Mouse (Mus musculus) spleen, adult 2 months (tissue): ENCODE data around the gene Lrmda. TPM values are rescaled to one million over a fixed set of nuclear protein-coding genes. Genes with fewer than 3 reads are reported as not detected.

Experiments
- DNase-seq, 2 experiments: peaks; one replicate each; pipeline versions ENCODE4 v3.0.0 to v3.0.0-alpha.2; 2012 to 2021; ENCODE audit warnings: low spot score in 2 of 2, low read depth in 1 of 2
- H3K27ac ChIP-seq: fragments of 200-500 bp; 2 replicates; pipeline ENCODE4 v1.5.1; 2012; ENCODE audit warnings: low read length, inconsistent platforms; ENCODE audit not compliant: insufficient read depth
- H3K27me3 ChIP-seq: fragments of 200-500 bp; 2 replicates; pipeline ENCODE4 v1.6.1; 2012; ENCODE audit warnings: mild to moderate bottlenecking, moderate library complexity, low read length, inconsistent platforms; ENCODE audit not compliant: control insufficient read depth, insufficient read depth
- H3K36me3 ChIP-seq: fragments of 200-500 bp; 2 replicates; pipeline ENCODE4 v1.6.1; 2012; ENCODE audit warnings: mild to moderate bottlenecking, low read length, inconsistent platforms; ENCODE audit not compliant: control insufficient read depth, insufficient read depth
- H3K4me1 ChIP-seq: fragments of 200-500 bp; 2 replicates; pipeline ENCODE4 v1.6.1; 2011; ENCODE audit warnings: inconsistent platforms; ENCODE audit not compliant: control insufficient read depth, insufficient read depth, insufficient read length
- H3K4me3 ChIP-seq: fragments of 200-500 bp; 2 replicates; pipeline ENCODE4 v1.5.1; 2011; ENCODE audit warnings: mild to moderate bottlenecking, inconsistent platforms; ENCODE audit not compliant: insufficient read depth, insufficient read length; ENCODE audit errors: extremely low read depth
- CTCF ChIP-seq: fragments of 200-500 bp; IDR thresholded peaks from 2 replicates; pipeline ENCODE4 v1.5.1; 2011; ENCODE audit warnings: mild to moderate bottlenecking, inconsistent platforms; ENCODE audit not compliant: insufficient read depth, insufficient read length, insufficient replicate concordance; ENCODE audit errors: extremely low read depth
- POLR2A ChIP-seq: fragments of 200-500 bp; IDR thresholded peaks from 2 replicates; pipeline ENCODE4 v1.6.1; 2011; ENCODE audit warnings: low read depth, low read length, inconsistent platforms
- WGBS: fragments of 180-500 bp; shearing (Covaris S2); methylation state at CpG from one replicate; pipeline ENCODE4 v1.1.7; 2018; 5-methylcytosine and 5-hydroxymethylcytosine counted together
- polyA plus RNA-seq: library from polyadenylated mRNA; depleted of rRNA; stranded (reverse); fragments of >200 nt; gene quantifications from 2 replicates; pipeline ENCODE4 v1.2.3, GENCODE M21; 2012

The Lrmda gene
- polyA plus RNA-seq, 1 experiment: 0.37 TPM

DNA sequence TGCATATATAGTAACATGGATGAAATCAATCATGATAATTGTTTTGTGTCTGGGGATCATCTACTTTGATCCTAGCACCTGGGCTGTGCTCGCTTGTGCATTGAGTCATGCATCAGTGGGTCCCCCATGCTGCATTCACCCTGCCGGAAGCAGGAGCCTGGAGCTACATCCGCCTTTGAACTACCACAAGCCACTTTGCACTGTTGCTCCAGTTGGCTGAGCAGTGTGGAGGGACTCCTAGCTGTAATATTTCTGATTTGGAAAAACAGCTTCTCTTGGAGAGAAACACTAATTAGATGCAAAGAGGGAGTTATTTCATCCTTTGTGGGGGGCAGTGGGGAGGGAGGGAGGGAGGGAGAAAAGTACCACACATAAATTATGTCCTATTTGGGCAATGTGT lies 220.8 kb downstream of the Lrmda start:
- TF ChIP-seq POLR2A (no peak), CTCF (no peak)
- Histone ChIP-seq H3K4me3 (no peak overlapping the region), H3K27me3 (no peaks in the 10 kb centered on the region), H3K36me3 (no peaks in the 10 kb centered on the region), H3K27ac (no peak overlapping the region), H3K4me1 (peaks cover 2% of the 10 kb centered on the region; the same call in 1 of the 2 replicates)
- peak in 1 of 2 experiments; percentile 5 for DNase-seq
- 52% methylated on average over 3 of the region's 3 CpGs for WGBS

DNA sequence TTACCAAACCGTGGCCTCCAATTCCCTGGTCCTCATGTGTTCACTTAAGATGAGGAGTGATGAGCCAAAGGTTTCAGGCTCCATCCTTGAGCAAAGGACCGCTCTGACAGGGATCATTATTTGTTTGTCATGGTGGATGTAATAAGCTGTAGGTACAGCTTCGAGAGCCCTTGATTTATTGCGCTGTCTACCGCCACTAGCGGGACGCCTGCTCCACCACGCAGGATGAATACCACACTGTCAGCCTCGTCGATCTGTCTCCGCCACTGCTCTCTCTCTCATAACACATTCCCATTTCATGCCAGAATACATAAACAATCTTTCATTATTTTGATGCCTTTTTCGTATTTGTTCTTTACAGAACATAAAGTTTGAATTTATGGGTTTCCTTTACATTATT lies 235.9 kb downstream of the Lrmda start:
- no peak overlapping the region for H3K4me3 ChIP-seq
- 93% methylated on average over 12 of the region's 12 CpGs for WGBS
- TF ChIP-seq CTCF: no peak
- no peak for TF ChIP-seq POLR2A

DNA sequence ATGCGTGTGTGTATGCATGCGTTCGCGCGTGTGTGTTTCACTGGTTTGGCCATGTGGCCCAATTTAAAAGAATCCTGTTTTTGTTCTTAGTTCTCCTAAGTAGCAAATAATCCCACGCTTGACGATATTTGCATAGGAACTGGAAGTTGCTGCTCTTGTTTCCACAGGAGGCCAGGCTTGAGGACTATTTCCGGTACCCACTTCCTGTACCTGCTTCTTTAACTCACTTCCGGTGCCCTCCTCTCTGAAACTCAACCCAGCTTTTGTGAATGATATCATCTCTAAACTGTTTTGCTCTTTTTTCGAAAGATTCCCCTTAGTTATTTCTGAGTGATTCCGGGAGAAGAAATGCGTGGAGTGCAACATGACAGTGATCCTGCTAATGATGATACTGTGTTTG lies 236.8 kb downstream of the Lrmda start:
- Histone ChIP-seq H3K4me1 (no peaks in the 10 kb centered on the region; the same call in 1 of the 2 replicates), H3K27ac (no peak overlapping the region), H3K4me3 (no peak overlapping the region), H3K27me3 (no peaks in the 10 kb centered on the region), H3K36me3 (no peaks in the 10 kb centered on the region)
- no peak for DNase-seq
- WGBS: 67% methylated on average over 12 of the region's 12 CpGs
- no peak for TF ChIP-seq POLR2A
- no peak for TF ChIP-seq CTCF

More for the DNA sequence above, 235.9 kb downstream of the Lrmda start:
- H3K27me3 ChIP-seq: no peaks in the 10 kb centered on the region
- no peaks in the 10 kb centered on the region; the same call in 1 of the 2 replicates for H3K4me1 ChIP-seq
- DNase-seq: no peak
- no peak overlapping the region for H3K27ac ChIP-seq
- no peaks in the 10 kb centered on the region for H3K36me3 ChIP-seq

DNA sequence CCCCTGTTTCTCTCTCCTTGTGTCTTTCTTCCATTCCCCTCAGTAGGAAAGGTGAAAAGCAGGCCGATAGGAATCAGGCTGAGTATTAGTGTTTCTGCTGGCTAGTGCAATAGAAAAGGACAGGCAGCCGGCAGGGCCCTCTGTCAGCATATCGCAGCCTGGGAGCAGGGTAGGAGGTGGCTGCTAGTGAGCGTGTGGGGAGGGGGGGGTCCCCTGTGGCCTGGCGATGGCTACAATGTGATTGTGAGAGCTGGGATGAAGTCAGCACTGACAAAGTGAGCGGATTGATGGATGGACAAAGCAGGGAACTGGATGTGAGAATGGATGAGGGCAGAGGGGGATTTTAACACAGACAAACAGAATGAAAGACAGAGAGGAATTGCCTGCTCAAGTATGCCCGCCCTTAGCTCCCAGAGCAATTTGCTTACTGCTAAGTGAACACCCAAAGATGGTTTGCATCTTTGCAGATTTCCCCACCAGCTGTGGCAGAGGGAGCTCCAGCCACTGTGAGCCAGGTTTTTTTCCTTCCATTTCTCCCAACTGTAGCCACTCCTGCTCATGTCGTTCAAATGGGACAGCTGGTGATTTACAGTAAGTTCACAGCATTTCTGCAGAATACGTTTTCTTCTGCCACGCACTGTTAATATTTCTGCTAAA lies 240.0 kb downstream of the Lrmda start:
- no peak overlapping the region for H3K4me3 ChIP-seq
- H3K36me3 ChIP-seq: no peaks in the 10 kb centered on the region
- no peak for DNase-seq
- H3K27ac ChIP-seq: no peak overlapping the region
- 62% methylated on average over 10 of the region's 10 CpGs for WGBS
- no peaks in the 10 kb centered on the region for H3K27me3 ChIP-seq
- no peaks in the 10 kb centered on the region; the same call in 1 of the 2 replicates for H3K4me1 ChIP-seq
- no peak for TF ChIP-seq CTCF
- no peak for TF ChIP-seq POLR2A

DNA sequence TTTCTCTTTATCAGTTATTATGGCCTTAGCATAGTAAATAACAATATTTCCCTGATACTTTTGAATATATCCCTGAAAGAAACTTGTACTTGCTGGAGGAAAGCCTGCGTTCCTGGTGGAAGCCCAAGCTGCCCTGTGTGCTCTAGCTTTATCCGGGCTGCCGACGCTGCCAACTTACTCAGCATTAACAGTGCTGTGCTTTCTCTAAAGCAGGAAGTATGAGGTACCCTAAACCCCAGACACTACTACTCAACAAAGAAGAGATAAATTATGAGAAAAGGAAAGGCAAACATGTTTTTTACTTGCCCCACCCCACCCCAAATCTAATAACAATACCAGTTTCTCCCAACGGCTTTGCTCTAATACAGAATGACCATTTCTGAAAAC lies 240.5 kb downstream of the Lrmda start:
- H3K27me3 ChIP-seq: no peaks in the 10 kb centered on the region
- no peaks in the 10 kb centered on the region; the same call in 1 of the 2 replicates for H3K4me1 ChIP-seq
- WGBS: 20% methylated on average over 5 of the region's 5 CpGs
- no peaks in the 10 kb centered on the region for H3K36me3 ChIP-seq
- no peak for DNase-seq
- no peak overlapping the region for H3K27ac ChIP-seq
- no peak for TF ChIP-seq CTCF
- TF ChIP-seq POLR2A: no peak
- H3K4me3 ChIP-seq: no peak overlapping the region

DNA sequence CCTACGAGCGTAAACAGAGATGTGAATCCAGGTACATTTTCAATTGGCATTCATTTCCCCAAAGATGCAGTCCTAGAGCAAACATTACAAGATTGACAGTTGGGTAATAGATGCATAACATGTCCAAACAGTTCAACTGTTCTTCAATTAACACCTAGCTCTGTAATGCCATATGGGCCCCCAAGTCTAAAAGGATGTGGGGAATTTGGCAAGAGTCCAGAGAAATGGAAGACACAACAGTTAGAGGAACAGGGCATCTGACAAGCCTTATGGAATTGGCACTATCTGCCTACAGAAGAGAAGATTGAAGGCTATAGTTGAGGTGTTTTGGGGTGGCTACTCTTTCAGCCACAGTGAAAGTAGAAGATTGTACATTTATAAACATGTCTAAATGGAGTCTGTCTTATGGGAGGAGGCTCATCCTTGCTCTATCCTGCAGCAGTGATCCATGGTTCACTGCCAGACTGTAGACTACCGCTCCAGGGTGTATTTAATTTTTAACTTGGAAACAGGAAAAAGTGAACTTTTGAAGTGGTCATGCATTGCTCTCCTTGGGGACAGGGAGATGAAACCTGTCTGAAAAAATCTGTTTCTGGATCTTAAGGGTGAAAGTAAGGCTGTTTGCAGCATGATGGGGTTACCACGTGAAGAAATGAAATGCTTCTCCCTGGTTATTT lies 245.9 kb downstream of the Lrmda start:
- H3K27me3 ChIP-seq: no peaks in the 10 kb centered on the region
- H3K4me1 ChIP-seq: no peaks in the 10 kb centered on the region
- TF ChIP-seq CTCF (no peak), POLR2A (no peak)
- H3K36me3 ChIP-seq: no peaks in the 10 kb centered on the region
- WGBS: 89% methylated on average over 4 of the region's 4 CpGs
- no peak overlapping the region for H3K27ac ChIP-seq
- DNase-seq: no peak
- no peak overlapping the region for H3K4me3 ChIP-seq

DNA sequence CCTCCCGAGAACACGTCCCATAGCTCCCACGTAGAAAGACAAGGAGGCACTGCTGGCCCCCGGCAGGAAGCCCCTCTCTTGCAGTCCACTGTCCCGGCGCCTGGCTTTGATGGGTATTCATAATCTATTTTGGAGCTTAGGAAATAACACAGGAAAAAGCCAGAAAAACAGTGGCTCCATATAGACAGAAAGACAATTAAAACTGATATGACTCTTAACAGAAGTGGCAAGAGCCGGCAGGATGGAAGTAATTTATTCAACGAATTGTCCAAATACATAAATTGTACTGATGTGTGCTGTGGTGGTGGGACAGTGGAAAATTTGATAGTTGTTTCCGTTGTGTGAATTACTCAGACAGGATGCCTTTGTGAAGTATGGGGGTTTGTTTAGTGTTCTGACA lies 250.3 kb downstream of the Lrmda start:
- DNase-seq: no peak
- no peak overlapping the region for H3K4me3 ChIP-seq
- TF ChIP-seq CTCF (no peak), POLR2A (no peak)
- 85% methylated on average over 9 of the region's 9 CpGs for WGBS
- H3K27ac ChIP-seq: no peak overlapping the region
- no peaks in the 10 kb centered on the region for H3K36me3 ChIP-seq
- H3K4me1 ChIP-seq: no peaks in the 10 kb centered on the region
- no peaks in the 10 kb centered on the region for H3K27me3 ChIP-seq
